Comparison of ENCODE assay signal across 8 mouse cellular contexts in genomic region chr5:136953015-136953414, GRCm38 (mm10). TPM values are rescaled to one million over a fixed set of nuclear protein-coding genes. Genes with fewer than 3 reads are reported as not detected.
DNase-seq lines count a peak whose midpoint lies in the region; ATAC-seq lines count a peak whose summit lies in the region.

Gene Fis1, plus strand, starts transcription at chr5:136953275.

- ATAC-seq in heart, embryonic 14.5 days (ENCODE audit: insufficient number of reproducible peaks, insufficient read depth, low FRiP score, low read depth): peak; percentile 99
- peak; percentile 98 for ATAC-seq in liver, embryonic 13.5 days (ENCODE audit: low read depth)
- peak; percentile 100 for ATAC-seq in stomach, embryonic 16.5 days (ENCODE audit: insufficient read depth, low FRiP score)

- no peaks in the 10 kb centered on the region for H3K36me3 ChIP-seq in heart, embryonic 14.5 days (ENCODE audit: control insufficient read depth, insufficient read depth, low read length)
- peaks cover 3% of the 10 kb centered on the region; the same call in 1 of the 2 replicates for H3K36me3 ChIP-seq in liver, embryonic 13.5 days
- H3K36me3 ChIP-seq in stomach, embryonic 16.5 days (ENCODE audit: control insufficient read depth, insufficient read depth, low read length): no peaks in the 10 kb centered on the region

- H3K27me3 ChIP-seq in heart, embryonic 14.5 days (ENCODE audit: control insufficient read depth, insufficient read depth, low read length): no peaks in the 10 kb centered on the region
- no peaks in the 10 kb centered on the region for H3K27me3 ChIP-seq in liver, embryonic 13.5 days
- H3K27me3 ChIP-seq in stomach, embryonic 16.5 days (ENCODE audit: control insufficient read depth, insufficient read depth, low read length): no peaks in the 10 kb centered on the region

- peak within 1 kb of the TSS; percentile 55 for H3K27ac ChIP-seq in brown adipose tissue, adult 24 weeks (replicated peaks; ENCODE audit: low read depth, low read length)
- peak within 1 kb of the TSS; percentile 68 to 71 for H3K27ac ChIP-seq in heart, embryonic 14.5 days (replicated peaks in 1 of 2; ENCODE audit: control insufficient read depth in 1 of 2, insufficient read depth in 1 of 2, low read depth in 2 of 2, low read length in 2 of 2)
- peak within 1 kb of the TSS; percentile 58 for H3K27ac ChIP-seq in liver, embryonic 13.5 days
- peak within 1 kb of the TSS; percentile 80; the same call in 1 of the 2 replicates for H3K27ac ChIP-seq in stomach, embryonic 16.5 days (ENCODE audit: low read length)

- peak within 1 kb of the TSS; percentile 77 for H3K4me2 ChIP-seq in heart, embryonic 14.5 days (ENCODE audit: low read length)
- H3K4me2 ChIP-seq in liver, embryonic 13.5 days: peak within 1 kb of the TSS; percentile 81
- H3K4me2 ChIP-seq in stomach, embryonic 16.5 days (ENCODE audit: low read depth, low read length): peak within 1 kb of the TSS; percentile 82

- peaks cover 8% of the 10 kb centered on the region for H3K4me1 ChIP-seq in brown adipose tissue, adult 24 weeks (ENCODE audit: control insufficient read depth, insufficient read depth, insufficient read length, low read length)
- H3K4me1 ChIP-seq in heart, embryonic 14.5 days (ENCODE audit: control insufficient read depth in 2 of 2, insufficient read depth in 2 of 2, low read length in 2 of 2): peaks cover 3 to 8% of the 10 kb centered on the region in 2 experiments; a peak in 3 of 4 replicates
- peaks cover 34% of the 10 kb centered on the region for H3K4me1 ChIP-seq in liver, embryonic 13.5 days (replicated peaks)
- H3K4me1 ChIP-seq in stomach, embryonic 16.5 days (ENCODE audit: control insufficient read depth, insufficient read depth, low read length): peaks cover 12% of the 10 kb centered on the region

- peak within 1 kb of the TSS; percentile 89 for H3K9ac ChIP-seq in heart, embryonic 14.5 days (ENCODE audit: low read length)
- peak within 1 kb of the TSS; percentile 74 for H3K9ac ChIP-seq in liver, embryonic 13.5 days
- H3K9ac ChIP-seq in stomach, embryonic 16.5 days (ENCODE audit: low read length): peak within 1 kb of the TSS; percentile 88

- WGBS in heart, embryonic 14.5 days: under 1% methylated on average over 23 of the region's 23 CpGs
- under 1% methylated on average over 23 of the region's 23 CpGs for WGBS in liver, embryonic 13.5 days (ENCODE audit: insufficient replicate concordance)
- under 1% methylated on average over 23 of the region's 23 CpGs for WGBS in stomach, embryonic 16.5 days

- H3K9me3 ChIP-seq in heart, embryonic 14.5 days (ENCODE audit: control insufficient read depth, low read length): no peaks in the 10 kb centered on the region
- no peaks in the 10 kb centered on the region for H3K9me3 ChIP-seq in liver, embryonic 13.5 days (replicated peaks)
- H3K9me3 ChIP-seq in stomach, embryonic 16.5 days (replicated peaks; ENCODE audit: control insufficient read depth, low read length): no peaks in the 10 kb centered on the region

- peak; percentile 81 for DNase-seq in CD4-positive, CD25-positive, alpha-beta regulatory T cell, adult 2 months (ENCODE audit: low read depth, low spot score)
- peak; percentile 97 for DNase-seq in fibroblast of lung, adult 2 months (ENCODE audit: low read depth)
- DNase-seq in kidney, postnatal 14 days: peak; percentile 98
- DNase-seq in liver, embryonic 13.5 days: peak; percentile 94
- DNase-seq in neural tube, embryonic 10.5 days (ENCODE audit: extremely low spot score, low spot score): peak; percentile 96

- H3K4me3 ChIP-seq in brown adipose tissue, adult 24 weeks (ENCODE audit: insufficient read depth, low read depth, low read length): peak within 1 kb of the TSS; percentile 75
- H3K4me3 ChIP-seq in heart, embryonic 14.5 days (ENCODE audit: control insufficient read depth in 1 of 2, insufficient read depth in 1 of 2, low read depth in 1 of 2, low read length in 2 of 2): peak within 1 kb of the TSS; percentile 85 to 89
- peak within 1 kb of the TSS; percentile 78 for H3K4me3 ChIP-seq in liver, embryonic 13.5 days (replicated peaks)
- peak within 1 kb of the TSS; percentile 91 for H3K4me3 ChIP-seq in stomach, embryonic 16.5 days (replicated peaks; ENCODE audit: low read length)

RNA-seq across cellular contexts. Expression of gene Fis1, which starts in this region (rescaled TPM):
- polyA plus RNA-seq in brown adipose tissue, adult 24 weeks (2012; ENCODE audit: insufficient read depth, insufficient read length, missing spikeins): 128 and 153 TPM in 2 replicates
- polyA plus RNA-seq in heart, embryonic 14.5 days (2014; fragmentation: Nextera tagmentation; extraction: Ambion mirVana): 284 and 314 TPM in 2 replicates
- polyA plus RNA-seq in liver, embryonic 13.5 days (2015; fragmentation: Nextera tagmentation; extraction: Ambion mirVana): 190 and 196 TPM in 2 replicates
- 214 and 239 TPM in 2 replicates for polyA plus RNA-seq in stomach, embryonic 16.5 days (2015; fragmentation: Nextera tagmentation; extraction: Ambion mirVana)

Comparison
In these comparisons a context has a peak if more than half of its experiments do, and no peak if none do; other contexts are left out.
1. Peak in every context shown above with its lines: DNase-seq, ATAC-seq, H3K4me3 ChIP-seq and H3K27ac ChIP-seq.